Mouse (Mus musculus): Measurements from ENCODE around the gene Rasa3.

Gene Rasa3

DNA sequence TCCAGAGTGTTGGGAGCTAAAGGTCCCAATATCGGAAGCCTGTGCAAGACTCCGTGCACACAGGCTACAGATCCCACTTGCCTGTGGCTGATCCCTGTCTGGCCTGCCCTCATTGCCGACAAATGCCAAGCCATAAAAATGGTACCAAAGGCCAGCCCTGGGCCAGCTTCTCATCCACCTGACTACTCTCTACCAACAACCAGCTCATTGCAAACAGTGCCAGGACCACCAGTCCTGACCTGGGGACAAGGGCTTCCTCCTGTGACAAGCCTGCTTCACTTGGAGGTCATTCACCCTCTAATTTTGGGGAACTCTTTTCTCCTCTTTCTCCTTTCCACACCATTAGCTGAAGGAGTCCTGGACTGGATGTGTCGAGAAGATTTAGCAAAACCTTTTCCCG is 29.8 kb downstream of the Rasa3 start:
- peak; percentile 41 for DNase-seq

DNA sequence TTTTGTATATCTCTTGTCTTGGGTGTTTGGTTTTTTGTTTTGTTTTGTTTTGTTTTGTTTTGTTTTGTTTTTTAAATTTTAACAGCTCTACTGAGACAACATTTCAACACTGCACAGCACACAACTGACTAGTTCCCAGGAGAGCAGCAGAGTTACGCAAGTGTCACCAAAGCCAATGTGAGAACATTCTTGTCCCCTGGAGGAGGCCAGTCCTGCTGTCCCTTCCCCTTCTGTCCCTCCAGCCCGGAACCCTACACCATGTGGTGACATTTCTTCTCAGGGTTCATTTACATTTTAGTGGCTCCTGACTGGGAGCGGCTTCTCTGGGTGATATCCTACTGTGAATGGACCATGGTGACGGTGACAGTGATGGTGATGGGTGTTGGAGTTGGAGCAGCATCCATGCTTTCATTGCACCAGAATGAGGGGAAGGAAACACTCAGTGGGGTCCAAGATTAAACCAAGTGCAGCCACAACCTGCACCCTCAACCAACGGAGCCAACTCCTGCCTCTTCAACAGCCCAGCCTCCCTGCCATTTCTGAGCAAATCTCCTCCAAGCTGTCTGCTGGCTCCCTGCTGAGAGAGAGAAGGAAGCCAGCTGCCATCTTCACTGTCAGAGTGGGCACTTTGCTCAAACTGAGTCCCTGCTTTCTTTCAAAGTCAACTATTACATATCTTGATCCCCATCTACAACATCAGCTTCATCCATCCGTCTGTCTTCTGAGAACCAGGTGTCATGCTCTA is 32.3 kb downstream of the Rasa3 start:
- peak; percentile 81 to 82 for DNase-seq

DNA sequence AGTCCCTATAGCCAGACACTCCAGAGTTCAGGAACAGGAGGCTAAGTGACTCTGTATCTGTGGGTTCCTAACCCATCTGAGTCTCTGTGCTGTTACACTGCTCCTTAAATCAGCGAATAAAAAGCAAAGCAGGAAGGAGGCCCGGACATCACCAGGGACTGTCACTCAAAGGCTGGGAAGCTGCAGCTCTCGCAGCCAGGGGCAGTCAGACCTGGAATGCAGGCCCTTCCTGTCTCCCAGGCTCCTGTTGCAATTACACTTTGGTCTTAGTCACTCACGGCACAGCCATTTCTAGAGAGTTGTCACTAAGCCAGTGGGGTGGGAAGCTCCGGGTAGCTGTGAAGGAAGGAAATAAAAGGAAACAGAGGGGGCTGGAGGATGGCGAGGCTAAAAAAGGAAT is 33.2 kb downstream of the Rasa3 start:
- peak; percentile 52 for DNase-seq

DNA sequence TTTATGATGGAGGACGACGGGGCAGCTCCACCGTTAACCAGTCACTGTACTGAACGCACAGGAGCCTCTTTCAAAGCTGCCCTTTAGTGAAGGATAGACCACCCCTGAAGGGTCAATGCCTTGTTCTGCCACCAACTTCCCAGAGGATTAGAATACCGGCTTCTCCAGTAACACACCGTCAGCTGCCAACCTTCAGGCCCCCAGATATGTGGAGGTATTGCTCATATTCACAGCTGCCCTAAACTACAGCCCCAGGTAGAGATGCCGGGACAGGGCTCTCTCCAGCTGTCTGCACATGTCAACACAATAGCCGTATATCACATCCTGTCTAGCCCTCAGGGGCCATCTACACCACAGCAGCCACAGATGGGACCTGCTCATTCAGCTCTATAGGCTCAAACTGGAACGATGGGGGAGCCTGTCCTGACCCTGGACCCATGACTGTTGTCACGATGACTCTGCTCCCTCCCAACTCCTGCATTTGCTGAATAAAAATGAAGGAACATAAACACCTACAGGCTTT is 34.7 kb downstream of the Rasa3 start:
- DNase-seq, result no peak

DNA sequence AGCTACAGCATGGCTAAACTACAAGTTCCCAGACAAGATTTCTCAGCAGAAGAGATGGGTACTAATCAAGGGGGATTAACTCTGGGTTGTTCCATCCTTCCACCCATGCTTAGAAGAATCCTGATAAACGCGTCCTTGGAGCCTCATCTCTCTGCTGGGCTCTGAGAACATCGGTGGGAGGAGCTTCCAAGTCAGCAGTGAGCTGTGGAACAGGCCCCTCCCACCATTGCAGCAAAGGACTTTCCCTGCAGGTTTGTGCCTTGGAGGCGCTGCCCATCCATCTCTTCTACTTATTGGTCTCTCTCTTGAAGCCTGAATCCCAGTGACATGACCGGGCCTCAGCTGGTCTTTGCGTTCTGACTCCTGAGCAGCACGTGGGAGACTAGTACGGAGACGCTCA is 36.2 kb downstream of the Rasa3 start:
- no peak for DNase-seq

DNA sequence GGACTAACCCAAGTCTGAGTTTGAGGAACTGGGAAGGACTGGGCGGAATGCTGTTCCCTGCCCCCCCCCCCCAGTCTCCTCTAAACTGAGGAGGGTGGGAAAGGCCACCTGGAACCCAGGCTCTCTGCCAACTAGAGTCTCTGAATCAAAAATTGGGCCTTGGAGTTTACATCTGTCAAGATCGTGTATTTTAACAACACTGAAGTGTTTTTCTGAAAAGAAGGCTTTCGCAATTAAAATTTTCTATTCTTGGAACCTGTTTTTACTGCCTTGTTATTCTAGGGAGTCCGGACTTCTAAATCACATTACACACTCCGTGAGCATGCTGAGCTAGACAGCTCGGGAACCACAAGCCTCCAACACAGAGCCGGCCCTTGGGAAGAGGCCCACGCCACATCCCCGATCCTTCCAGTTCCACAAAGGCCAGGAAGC is 36.9 kb downstream of the Rasa3 start:
- peak; percentile 75 to 77 for DNase-seq

DNA sequence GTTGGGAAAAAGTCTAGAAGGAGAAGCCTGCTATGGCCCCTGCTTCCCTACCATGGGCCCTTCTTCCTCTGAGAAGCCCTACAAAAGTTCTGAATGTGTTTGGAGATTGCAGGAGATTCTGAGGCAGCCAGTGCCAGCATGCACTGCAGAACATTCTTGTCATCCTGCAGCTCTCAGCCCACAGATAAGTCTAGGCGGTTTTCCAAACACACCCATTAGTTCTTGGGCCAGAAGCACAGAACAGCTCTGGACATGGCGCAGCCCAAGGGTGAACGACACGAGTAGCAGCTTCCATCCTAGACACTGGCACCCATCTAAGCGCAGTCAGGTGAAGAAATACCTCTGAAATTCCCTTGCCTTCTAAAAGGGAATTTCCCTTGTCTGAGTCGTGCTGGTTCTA is 44.3 kb downstream of the Rasa3 start:
- DNase-seq, result no peak

DNA sequence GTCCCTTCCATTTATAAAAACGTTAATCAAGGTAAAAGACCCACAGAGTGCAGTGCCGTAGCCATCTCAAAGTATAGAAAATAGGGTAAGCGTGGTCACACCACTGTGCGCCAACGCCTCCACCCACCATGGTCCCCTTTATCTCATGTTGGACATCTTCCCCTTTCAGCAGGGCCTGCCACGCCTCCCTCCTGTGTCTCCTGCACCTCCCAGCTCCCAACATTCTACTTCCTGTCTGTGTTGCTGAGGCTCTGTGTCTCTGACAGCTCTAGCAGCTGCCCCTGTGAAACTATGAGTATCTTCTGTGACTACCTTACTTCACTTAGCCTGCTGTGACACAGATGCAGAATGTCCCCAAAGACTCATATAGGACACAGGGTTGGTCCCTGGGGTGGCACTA is 45.1 kb downstream of the Rasa3 start:
- no peak for DNase-seq

DNA sequence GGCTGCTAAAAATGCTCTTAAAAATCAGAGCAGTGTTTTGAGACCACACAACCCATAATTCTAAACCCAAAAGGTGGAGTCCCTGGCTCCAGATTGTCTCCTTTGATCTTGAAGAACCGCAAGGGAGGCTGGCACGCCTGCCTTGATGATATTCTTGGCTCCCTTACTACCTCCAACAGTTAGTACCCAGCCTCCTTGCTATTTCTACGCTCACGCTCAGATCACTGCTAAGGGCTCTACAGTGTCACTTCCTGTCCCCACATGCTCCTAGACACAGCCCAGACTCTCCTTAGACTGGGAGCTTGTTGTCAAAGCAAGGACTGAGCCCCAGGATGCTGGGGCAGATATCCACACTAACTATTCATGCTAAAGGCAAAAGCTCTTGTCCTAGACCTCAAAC is 46.6 kb downstream of the Rasa3 start:
- no peak for DNase-seq

DNA sequence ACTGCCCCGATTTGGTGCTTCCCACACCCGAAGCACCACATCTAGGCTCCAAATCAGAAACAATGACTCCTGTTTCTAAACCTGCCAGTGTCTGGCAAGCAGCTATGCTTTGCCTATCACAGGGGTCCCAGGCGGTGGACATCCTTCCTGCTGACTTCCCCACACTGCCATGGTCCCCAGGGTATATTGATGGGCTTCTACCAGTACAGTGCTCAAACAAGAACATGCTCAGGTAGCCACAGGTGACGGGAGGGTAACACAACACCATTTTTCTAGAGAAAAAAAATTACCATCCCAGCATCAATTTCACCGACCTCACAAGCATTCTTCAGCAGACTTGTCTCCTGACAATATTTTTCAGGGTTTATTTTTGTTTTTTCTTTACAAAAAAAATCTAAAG is 47.2 kb downstream of the Rasa3 start:
- DNase-seq, result no peak

DNA sequence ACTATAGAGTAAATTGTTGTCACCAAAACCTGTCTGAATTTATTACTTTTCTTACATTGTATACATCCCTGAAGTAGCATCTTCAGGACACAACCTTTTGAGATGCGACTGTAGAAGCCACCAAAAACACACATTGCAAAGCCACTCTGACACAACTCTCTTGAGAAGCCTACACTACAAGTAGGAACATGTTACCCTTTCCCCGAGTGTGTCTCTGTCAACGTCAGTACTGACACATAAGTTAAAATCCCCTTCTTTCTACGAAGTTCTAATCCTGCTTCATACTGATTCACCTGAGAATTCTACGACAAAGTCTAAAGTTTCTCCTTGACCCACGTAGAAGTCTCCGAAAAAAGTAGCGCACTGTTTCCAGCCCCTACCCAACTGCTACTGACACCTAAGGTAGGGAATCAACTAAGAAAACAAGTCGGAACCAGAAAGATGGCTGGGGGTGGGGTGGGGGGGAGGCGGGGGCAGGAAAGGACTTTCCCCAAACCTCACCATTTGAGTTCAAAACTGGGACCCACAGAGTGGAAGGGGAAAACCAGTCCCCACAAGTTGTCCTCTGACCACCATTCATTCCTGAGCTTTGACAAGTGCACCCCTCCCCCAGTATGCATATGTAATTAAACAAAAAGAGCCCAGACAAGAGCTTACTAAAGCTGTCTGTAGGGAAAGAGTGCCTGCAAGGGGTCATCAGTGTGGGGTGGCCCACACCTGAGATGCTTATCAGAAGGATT is 47.9 kb downstream of the Rasa3 start:
- no peak for DNase-seq

DNA sequence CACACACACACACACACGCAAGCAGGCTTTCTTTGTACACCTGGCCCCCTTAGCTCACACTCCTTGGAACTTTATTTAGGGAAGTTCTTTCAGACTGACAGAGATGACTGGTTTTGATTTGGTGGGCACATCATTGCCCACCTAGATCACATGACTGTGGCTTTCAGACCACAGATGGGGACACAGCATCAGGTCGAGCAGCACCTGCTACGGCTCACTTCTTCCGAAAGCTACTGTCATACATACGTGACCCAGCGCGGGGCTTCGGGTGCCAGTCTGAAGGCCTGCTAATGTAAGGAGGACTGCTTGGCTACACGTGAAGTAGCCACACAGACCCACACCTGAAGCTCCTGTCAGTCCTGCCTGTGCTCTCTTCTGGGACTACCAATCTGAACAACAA is 49.3 kb downstream of the Rasa3 start:
- peak in 1 of 2 experiments; percentile 57 for DNase-seq

DNA sequence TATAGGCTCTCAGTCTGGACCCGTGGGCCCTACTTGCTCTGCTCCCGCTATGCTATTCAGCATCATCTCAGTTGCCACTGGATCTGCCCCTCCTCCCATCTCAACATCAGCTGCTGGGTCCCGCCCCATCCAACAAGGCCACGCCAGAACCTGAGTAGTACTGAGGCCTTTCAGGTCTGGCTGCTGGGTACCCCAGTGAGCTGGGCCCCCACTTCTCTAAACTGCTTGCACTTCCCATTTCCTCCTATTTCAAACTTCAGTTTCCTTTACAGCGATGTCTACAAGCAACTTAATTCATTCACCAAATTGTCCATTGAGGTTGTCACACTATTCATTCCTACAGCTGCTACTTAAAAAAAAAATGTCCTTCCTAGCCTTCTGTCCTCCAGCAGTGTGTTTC is 49.8 kb downstream of the Rasa3 start:
- DNase-seq, result no peak

DNA sequence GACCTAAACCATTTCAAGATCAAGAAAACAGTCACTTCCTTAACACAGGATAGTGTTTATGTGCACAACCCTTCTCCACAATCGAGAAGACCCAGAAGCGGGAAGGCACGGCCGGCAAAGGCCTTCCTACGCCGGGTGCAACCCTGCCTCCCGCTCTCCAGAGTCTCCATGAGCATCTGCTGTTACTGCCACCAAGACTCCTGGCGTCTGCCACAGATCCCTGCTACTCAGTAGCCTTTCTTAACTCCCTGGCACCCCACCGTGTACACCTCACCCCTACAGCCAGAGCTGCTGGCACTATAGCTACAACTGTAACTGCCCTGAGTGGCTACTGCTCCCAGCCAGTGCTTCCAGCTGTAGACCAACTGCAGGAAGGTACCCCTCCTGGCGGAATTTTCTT is 51.3 kb downstream of the Rasa3 start:
- DNase-seq, result peak in 1 of 2 experiments; percentile 54

DNA sequence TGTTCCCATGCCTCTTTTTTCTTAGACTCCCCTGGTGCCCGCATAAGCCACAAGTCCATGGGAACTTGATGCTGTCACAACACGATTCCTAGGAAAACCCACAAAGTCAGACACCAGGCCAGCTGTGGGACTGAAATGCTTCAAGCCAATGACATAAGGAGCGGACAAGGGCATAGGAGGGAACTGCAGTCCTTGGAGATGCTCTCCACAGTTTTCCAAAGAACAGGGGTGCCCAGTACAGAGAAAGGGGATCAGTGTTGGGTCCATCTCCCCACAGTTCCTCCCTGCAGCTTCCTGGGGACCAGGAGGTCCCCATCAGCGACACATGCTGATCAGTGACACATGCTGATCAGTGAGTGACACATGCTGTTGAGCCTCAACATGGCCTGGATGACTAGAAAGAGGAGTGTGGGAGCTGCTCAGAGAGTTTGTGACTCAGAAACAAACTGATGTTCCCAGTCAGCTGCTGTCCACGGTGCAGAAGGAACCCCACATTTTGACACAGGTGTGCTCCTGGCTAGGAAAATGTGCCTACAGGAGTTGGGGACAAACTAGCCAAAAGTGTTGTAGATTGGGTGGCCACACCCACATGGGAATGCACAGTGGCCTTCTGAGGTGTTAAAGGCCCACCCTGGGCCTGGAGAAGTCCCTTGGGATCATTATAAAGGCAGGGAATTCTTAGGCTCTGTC is 52.0 kb downstream of the Rasa3 start:
- DNase-seq, result no peak

DNA sequence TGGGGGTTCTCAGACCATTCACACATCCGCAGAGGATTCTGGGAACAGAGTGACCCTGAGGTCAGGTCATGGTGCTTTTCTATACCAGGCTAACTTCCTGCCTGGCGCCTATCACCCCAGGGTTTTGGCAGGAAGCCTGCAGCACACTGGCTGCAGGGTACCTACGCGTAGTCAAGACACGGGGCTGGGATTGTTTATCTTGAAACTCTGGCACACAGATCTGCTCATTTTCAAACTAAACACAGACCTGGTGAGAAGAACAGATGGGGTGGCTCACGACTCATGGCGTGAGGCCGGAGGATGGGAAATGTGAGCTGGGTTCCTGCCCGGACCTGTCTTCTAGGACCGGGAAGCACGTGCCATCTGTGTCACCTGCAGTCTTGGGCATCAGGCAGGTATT is 52.5 kb downstream of the Rasa3 start:
- peak; percentile 95 to 97 for DNase-seq

DNA sequence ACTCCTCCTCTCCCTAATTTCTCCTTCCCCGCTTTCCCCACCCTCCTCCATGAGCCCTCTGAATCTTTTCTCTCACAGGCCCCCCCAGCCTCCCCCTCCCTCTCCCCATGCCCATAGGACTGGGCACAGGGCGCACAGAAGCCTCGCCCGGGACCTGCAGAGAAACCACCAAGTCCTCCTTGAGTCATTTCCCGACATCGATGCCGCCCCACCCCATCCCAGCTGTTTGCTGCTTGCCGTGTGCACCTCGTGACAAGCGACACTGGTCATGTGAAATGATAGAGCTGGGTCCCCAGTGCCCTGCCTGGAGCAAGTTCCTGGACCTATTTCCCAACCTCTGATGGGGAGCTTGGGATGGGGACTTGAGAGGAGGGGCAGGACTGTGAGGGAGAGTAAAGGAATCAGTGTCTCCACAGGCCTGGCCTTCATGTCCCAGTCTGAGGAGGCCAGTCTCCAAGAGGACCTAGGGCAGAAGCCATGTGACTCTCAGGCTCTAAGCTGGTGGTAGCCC is 53.4 kb downstream of the Rasa3 start:
- peak in 1 of 2 experiments; percentile 55 for DNase-seq

DNA sequence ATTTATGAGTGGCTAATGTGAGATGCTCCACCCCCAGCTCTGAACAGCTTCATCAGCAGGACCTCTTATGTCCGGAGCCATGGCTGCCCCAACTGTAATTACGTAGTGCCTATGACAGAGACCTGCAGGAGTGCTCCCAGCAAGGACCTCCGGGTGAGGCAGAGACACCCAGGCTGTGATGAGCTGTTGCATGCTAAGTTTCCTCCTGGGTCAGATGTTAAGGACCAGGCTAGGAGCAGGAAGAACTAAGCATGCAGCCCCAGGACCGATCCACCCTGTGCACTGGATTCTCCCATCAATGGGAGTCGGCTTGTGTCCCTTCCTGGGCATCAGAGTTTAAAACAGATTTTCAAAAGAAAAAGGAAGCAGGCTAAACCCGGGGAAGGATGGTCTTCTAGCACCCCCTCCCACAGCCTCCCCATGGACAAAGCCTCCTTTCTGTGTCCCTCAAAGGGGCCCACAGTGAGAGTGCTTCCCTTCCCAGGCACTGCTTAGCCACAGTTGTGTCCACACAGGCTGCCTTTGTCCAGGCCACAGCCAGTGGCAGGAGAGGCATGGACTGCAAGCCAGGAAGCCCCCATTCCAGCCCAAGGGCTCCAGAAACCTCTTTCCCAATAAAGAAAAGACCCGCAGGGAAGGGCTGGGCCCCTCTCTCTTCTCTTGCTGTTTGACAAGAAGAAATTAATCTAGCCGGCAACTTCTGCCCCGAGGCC is 54.2 kb downstream of the Rasa3 start:
- peak in 1 of 2 experiments; percentile 64 for DNase-seq

DNA sequence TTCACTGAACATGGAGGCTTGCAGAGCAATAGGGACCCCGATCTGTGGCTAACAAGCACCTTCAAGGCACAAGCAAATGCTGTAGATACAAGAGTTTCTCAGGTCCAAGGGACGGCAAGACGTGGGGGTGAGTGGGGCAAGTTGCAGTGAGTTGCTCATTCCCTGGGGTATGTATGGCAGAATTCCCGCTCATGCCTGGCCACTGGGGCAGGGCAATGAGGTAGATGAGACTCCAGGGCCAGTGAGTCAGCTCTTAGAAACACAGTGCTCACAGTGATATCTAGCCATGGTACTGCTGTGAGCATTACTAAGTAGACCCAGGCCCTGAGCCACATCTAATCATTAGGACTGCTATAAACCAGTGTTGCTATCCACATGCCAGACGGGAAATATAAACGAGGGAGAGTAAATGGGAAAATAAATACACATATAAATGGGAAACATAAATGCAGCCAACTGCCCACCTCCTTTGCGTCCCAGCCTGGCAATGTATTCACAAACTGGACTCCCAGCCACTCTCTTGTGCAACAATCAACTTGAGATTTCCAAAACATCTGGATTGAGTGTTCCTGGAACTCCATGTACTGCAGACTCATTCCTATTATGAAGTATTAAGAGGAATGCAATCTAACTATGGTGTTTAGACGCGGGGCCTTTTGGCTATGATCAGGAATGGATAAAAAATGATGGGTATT is 57.0 kb downstream of the Rasa3 start:
- no peak for DNase-seq

DNA sequence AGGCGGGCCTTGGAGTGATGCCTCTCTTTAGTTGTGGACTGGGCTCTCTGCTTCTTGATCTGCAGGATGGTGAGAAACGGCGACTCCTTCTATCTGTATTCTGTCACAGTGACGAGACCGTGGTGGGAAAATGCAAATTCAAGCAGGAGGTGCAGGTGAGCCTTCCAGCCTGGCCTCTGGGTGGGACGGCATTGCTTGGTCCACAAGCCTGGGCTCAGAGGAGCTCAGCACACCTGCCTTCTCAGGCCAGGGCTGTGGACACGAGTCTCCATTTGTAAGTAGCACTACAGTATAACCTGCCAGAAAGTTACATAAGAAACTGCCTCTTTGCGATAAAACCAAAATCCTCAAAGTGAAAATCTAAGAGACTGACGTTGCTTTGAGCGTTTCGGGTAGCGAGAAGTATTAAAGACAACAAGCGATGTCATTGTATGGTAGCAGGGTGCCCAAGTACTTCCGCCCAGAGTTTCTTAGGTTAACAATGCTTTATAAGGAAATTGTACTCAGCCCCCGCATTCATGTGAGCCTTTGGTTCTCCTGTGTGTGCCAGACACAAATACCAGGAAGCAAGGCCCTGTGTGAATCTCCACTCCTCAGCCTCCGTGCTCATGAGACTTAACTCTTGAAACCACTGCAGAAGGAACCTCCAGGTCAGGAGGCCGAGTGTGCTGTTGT is 60.4 kb downstream of the Rasa3 start:
- DNase-seq, result no peak

DNA sequence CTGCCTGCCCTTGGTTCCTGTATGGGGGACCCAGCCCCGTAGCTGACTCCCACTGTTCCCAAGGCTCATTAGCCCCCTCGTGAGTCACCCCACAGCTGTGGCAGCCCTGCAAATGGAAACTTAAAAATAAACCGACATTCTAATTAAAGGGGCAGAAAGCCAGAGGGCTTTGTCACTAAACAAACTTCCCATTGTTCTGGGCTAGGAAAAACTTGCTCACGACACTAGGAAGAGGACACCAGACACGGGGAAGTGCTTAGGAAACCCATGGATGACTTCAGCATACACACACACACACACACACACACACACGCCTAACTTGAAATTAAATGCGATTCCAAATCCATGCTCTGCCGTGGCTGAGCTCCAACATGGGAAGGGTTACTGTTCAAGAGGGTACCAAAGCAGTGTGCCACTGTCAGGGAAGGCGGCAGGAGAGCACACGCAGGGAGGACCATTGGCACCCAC is 62.4 kb downstream of the Rasa3 start:
- DNase-seq, result peak; percentile 56 to 68
